Mouse (Mus musculus): Measurements from ENCODE around the gene Dynlrb1. TPM values are rescaled to one million over a fixed set of nuclear protein-coding genes. Genes with fewer than 3 reads are reported as not detected.

Gene Dynlrb1
- total RNA-seq, 2 experiments from 2014 or later = 267 to 296 TPM

- ATAC-seq (replicated peaks; ENCODE audit: poor library complexity, severe bottlenecking) = no peak
These were observed 42.8 kb downstream of the Dynlrb1 start for GRCm38 (mm10) chr2:155279163-155279562.

GRCm38 (mm10) chr2:155280116-155280515 lies 43.8 kb downstream of the Dynlrb1 start:
- ATAC-seq (replicated peaks; ENCODE audit: poor library complexity, severe bottlenecking) = no peak

- ATAC-seq (replicated peaks; ENCODE audit: poor library complexity, severe bottlenecking) = no peak
These were observed 47.5 kb downstream of the Dynlrb1 start for GRCm38 (mm10) chr2:155283793-155284192.

- ATAC-seq (replicated peaks; ENCODE audit: poor library complexity, severe bottlenecking) = no peak
These were observed 48.3 kb downstream of the Dynlrb1 start for GRCm38 (mm10) chr2:155284647-155285046.

GRCm38 (mm10) chr2:155285744-155286143 lies 49.4 kb downstream of the Dynlrb1 start:
- no peak for ATAC-seq (replicated peaks; ENCODE audit: poor library complexity, severe bottlenecking)

GRCm38 (mm10) chr2:155287456-155288250 lies 51.3 kb downstream of the Dynlrb1 start:
- no peak for ATAC-seq (replicated peaks; ENCODE audit: poor library complexity, severe bottlenecking)

- ATAC-seq (replicated peaks; ENCODE audit: poor library complexity, severe bottlenecking) = no peak
These were observed 53.7 kb downstream of the Dynlrb1 start for GRCm38 (mm10) chr2:155290066-155290465.

- no peak for ATAC-seq (replicated peaks; ENCODE audit: poor library complexity, severe bottlenecking)
These were observed 57.0 kb downstream of the Dynlrb1 start for GRCm38 (mm10) chr2:155293382-155293781.

GRCm38 (mm10) chr2:155293946-155294345 lies 57.6 kb downstream of the Dynlrb1 start:
- no peak for ATAC-seq (replicated peaks; ENCODE audit: poor library complexity, severe bottlenecking)

GRCm38 (mm10) chr2:155295453-155295852 lies 59.1 kb downstream of the Dynlrb1 start:
- no peak for ATAC-seq (replicated peaks; ENCODE audit: poor library complexity, severe bottlenecking)

- ATAC-seq (replicated peaks; ENCODE audit: poor library complexity, severe bottlenecking) = no peak
These were observed 63.2 kb downstream of the Dynlrb1 start for GRCm38 (mm10) chr2:155299563-155299962.

Other genes with a start within 250 kb of the Dynlrb1 start
- not detected in 2 replicates for gene Gm14226, start 218.3 kb upstream of the Dynlrb1 start, total RNA-seq (2014; fragmentation: Nextera tagmentation)
- not detected in 2 replicates for gene Gm14226, start 218.3 kb upstream of the Dynlrb1 start, total RNA-seq (2017)
- 178 and 197 TPM in 2 replicates for gene Ahcy, start 162.0 kb upstream of the Dynlrb1 start, total RNA-seq (2014; fragmentation: Nextera tagmentation)
- gene Ahcy, start 162.0 kb upstream of the Dynlrb1 start, total RNA-seq (2017) = 114 and 116 TPM in 2 replicates
- gene Itch, start 103.0 kb upstream of the Dynlrb1 start, total RNA-seq (2014; fragmentation: Nextera tagmentation) = 32.3 and 56.5 TPM in 2 replicates
- gene Itch, start 103.0 kb upstream of the Dynlrb1 start, total RNA-seq (2017) = 54.5 and 63.5 TPM in 2 replicates
- 0.60 and 2.2 TPM in 2 replicates for gene Map1lc3a, start 39.8 kb downstream of the Dynlrb1 start, total RNA-seq (2014; fragmentation: Nextera tagmentation)
- 1.1 and 1.3 TPM in 2 replicates for gene Map1lc3a, start 39.8 kb downstream of the Dynlrb1 start, total RNA-seq (2017)
- 51.4 and 52.3 TPM in 2 replicates for gene Pigu, start 120.9 kb downstream of the Dynlrb1 start, total RNA-seq (2014; fragmentation: Nextera tagmentation)
- 44.0 TPM in 2 replicates for gene Pigu, start 120.9 kb downstream of the Dynlrb1 start, total RNA-seq (2017)
- gene Trp53inp2, start 144.5 kb downstream of the Dynlrb1 start, total RNA-seq (2014; fragmentation: Nextera tagmentation) = 0.23 and 0.95 TPM in 2 replicates
- gene Trp53inp2, start 144.5 kb downstream of the Dynlrb1 start, total RNA-seq (2017) = 2.9 and 4.8 TPM in 2 replicates
- gene Ncoa6, start 237.4 kb downstream of the Dynlrb1 start, total RNA-seq (2014; fragmentation: Nextera tagmentation) = 59.4 and 61.0 TPM in 2 replicates
- 14.2 and 15.8 TPM in 2 replicates for gene Ncoa6, start 237.4 kb downstream of the Dynlrb1 start, total RNA-seq (2017)